ENCODE assay signal across 9 mouse cellular contexts in the genomic region with DNA sequence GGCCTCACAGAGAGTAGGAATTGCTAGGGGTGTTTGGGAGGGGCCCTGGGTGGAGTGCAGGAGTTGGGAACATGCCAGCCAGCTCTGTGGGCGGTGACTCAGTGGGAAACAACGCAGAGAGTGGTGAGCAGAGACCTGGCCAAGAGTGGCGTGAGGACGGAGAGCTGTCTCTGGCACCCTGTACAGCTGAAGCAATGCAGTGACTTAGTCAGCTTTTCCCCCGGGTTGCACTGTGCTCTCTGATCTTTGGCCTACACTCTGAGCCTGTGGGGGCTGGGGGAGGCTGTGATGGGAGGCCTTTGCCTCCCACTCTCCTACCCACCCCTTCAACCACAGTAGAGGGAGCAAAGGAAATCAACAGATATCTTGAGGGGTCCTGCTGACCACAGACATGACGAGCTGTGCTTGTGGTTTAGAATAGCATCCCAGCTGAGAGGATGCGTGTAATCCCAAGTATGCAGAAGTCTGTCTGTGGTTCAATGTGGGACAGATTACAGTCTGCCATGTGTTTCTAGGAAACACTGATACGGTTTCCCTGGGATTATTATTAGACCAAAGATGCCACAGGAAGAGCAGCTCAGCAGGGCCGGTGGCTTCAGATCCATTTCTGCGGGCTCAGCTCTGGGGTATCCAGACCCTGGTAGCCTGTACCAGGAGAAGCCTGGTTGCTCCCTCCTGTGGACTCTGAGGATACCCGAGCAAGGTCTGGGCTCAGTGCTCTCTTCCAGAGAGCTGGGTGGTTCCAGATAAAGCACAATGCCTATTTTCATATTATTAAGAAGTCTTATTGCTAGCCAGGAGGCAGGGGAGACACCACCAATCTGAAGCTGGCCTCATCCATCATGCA.
DNase-seq lines count a peak whose midpoint lies in the region; ATAC-seq and TF ChIP-seq lines count a peak whose summit lies in the region.
"Had no signal": no experiment of that assay in that cellular context is flagged by ENCODE, and none has a peak within 500 bp of the region (broad histone marks: within the 10 kb centered on the region; RNA-seq: fewer than 3 reads in every experiment).

No protein-coding gene starts in this region.

- H3K9me3 ChIP-seq in forebrain, embryonic 14.5 days (replicated peaks; ENCODE audit: control insufficient read depth, low read length) = no peaks in the 10 kb centered on the region
- no peaks in the 10 kb centered on the region for H3K9me3 ChIP-seq in forebrain, embryonic 16.5 days (ENCODE audit: control insufficient read depth, low read length)
- H3K9me3 ChIP-seq in embryonic facial prominence, embryonic 13.5 days = no peaks in the 10 kb centered on the region
- H3K9me3 ChIP-seq in liver, embryonic 13.5 days (replicated peaks) = no peaks in the 10 kb centered on the region

- H3K9ac ChIP-seq in forebrain, embryonic 14.5 days (ENCODE audit: low read length) = no peak overlapping the region
- no peak overlapping the region for H3K9ac ChIP-seq in forebrain, embryonic 16.5 days (replicated peaks; ENCODE audit: low read depth, low read length)
- no peak overlapping the region for H3K9ac ChIP-seq in embryonic facial prominence, embryonic 13.5 days
- H3K9ac ChIP-seq in liver, embryonic 13.5 days = no peak overlapping the region

- TF ChIP-seq POLR2A in small intestine, adult 2 months (IDR thresholded peaks at IDR 0.05; ENCODE audit: low read depth, low read length) = no peak

- DNase-seq in forebrain, embryonic 14.5 days (ENCODE audit: low spot score) = no peak
- peak; percentile 84 to 85 for DNase-seq in heart, postnatal 10 days
- DNase-seq in liver, embryonic 13.5 days = no peak
- DNase-seq in right cerebral cortex, postnatal 36 days (ENCODE audit: low spot score in 2 of 2) = no peak
- DNase-seq in cerebellum, postnatal 4 days (ENCODE audit: low spot score in 2 of 2) = no peak

- no peaks in the 10 kb centered on the region for H3K27me3 ChIP-seq in forebrain, embryonic 14.5 days (replicated peaks; ENCODE audit: control insufficient read depth, insufficient read depth, low read length)
- H3K27me3 ChIP-seq in forebrain, embryonic 16.5 days (replicated peaks; ENCODE audit: control insufficient read depth, insufficient read depth, low read length) = no peaks in the 10 kb centered on the region
- peaks cover 6% of the 10 kb centered on the region for H3K27me3 ChIP-seq in embryonic facial prominence, embryonic 13.5 days
- peaks cover 50% of the 10 kb centered on the region for H3K27me3 ChIP-seq in liver, embryonic 13.5 days
- H3K27me3 ChIP-seq in small intestine, adult 2 months (ENCODE audit: control insufficient read depth, insufficient read depth, low read length) = no peaks in the 10 kb centered on the region
- H3K27me3 ChIP-seq: CH12.LX had no signal

- peak; percentile 29; the same call in 1 of the 2 replicates for ATAC-seq in forebrain, embryonic 14.5 days
- no peak for ATAC-seq in forebrain, embryonic 16.5 days
- peak; percentile 68; the same call in 1 of the 2 replicates for ATAC-seq in embryonic facial prominence, embryonic 13.5 days (ENCODE audit: insufficient number of reproducible peaks, insufficient read depth, low FRiP score, low TSS enrichment, low read depth)
- peak; percentile 57 for ATAC-seq in liver, embryonic 13.5 days (ENCODE audit: low read depth)

- TF ChIP-seq CTCF in small intestine, adult 2 months (IDR thresholded peaks at IDR 0.05; ENCODE audit: extremely low read depth, insufficient read length, insufficient replicate concordance, low read depth, low read length) = no peak

- no peak overlapping the region for H3K4me2 ChIP-seq in forebrain, embryonic 14.5 days (ENCODE audit: low read length)
- no peak overlapping the region for H3K4me2 ChIP-seq in forebrain, embryonic 16.5 days (ENCODE audit: low read length)
- H3K4me2 ChIP-seq in embryonic facial prominence, embryonic 13.5 days = peak overlapping the region; percentile 18
- no peak overlapping the region for H3K4me2 ChIP-seq in liver, embryonic 13.5 days

- WGBS in forebrain, embryonic 14.5 days = 75% methylated on average over 11 of the region's 11 CpGs
- WGBS in forebrain, embryonic 16.5 days = 61% methylated on average over 11 of the region's 11 CpGs
- 28% methylated on average over 11 of the region's 11 CpGs for WGBS in embryonic facial prominence, embryonic 13.5 days
- 10% methylated on average over 11 of the region's 11 CpGs for WGBS in liver, embryonic 13.5 days (ENCODE audit: insufficient replicate concordance)
- 48% methylated on average over 11 of the region's 11 CpGs for WGBS in small intestine, adult 2 months

- H3K4me1 ChIP-seq in forebrain, embryonic 14.5 days (ENCODE audit: control insufficient read depth, insufficient read depth, low read length) = no peaks in the 10 kb centered on the region
- H3K4me1 ChIP-seq in forebrain, embryonic 16.5 days (replicated peaks; ENCODE audit: control insufficient read depth, insufficient read depth, low read length) = no peaks in the 10 kb centered on the region
- peaks cover 37% of the 10 kb centered on the region for H3K4me1 ChIP-seq in embryonic facial prominence, embryonic 13.5 days
- H3K4me1 ChIP-seq in liver, embryonic 13.5 days (replicated peaks) = peaks cover 22% of the 10 kb centered on the region
- peaks cover 24% of the 10 kb centered on the region for H3K4me1 ChIP-seq in small intestine, adult 2 months (ENCODE audit: control insufficient read depth, insufficient read depth, insufficient read length, low read length)

- no peaks in the 10 kb centered on the region for H3K36me3 ChIP-seq in forebrain, embryonic 14.5 days (ENCODE audit: control insufficient read depth, insufficient read depth, low read length)
- H3K36me3 ChIP-seq in forebrain, embryonic 16.5 days (ENCODE audit: control insufficient read depth, insufficient read depth) = no peaks in the 10 kb centered on the region
- no peaks in the 10 kb centered on the region for H3K36me3 ChIP-seq in embryonic facial prominence, embryonic 13.5 days
- no peaks in the 10 kb centered on the region for H3K36me3 ChIP-seq in liver, embryonic 13.5 days
- H3K36me3 ChIP-seq in small intestine, adult 2 months (ENCODE audit: control insufficient read depth, insufficient read depth, low read length) = no peaks in the 10 kb centered on the region

- no peak overlapping the region for H3K4me3 ChIP-seq in forebrain, embryonic 14.5 days (ENCODE audit: low read depth, low read length)
- H3K4me3 ChIP-seq in forebrain, embryonic 16.5 days (replicated peaks; ENCODE audit: low read length) = no peak overlapping the region
- H3K4me3 ChIP-seq in embryonic facial prominence, embryonic 13.5 days = no peak overlapping the region
- H3K4me3 ChIP-seq in liver, embryonic 13.5 days (replicated peaks) = no peak overlapping the region
- no peak overlapping the region for H3K4me3 ChIP-seq in small intestine, adult 2 months (ENCODE audit: low read depth, low read length)

- no peak overlapping the region for H3K27ac ChIP-seq in forebrain, embryonic 14.5 days (ENCODE audit: low read depth, low read length)
- no peak overlapping the region for H3K27ac ChIP-seq in forebrain, embryonic 16.5 days (ENCODE audit: low read length)
- H3K27ac ChIP-seq in embryonic facial prominence, embryonic 13.5 days = peak overlapping the region; percentile 78
- H3K27ac ChIP-seq in liver, embryonic 13.5 days = no peak overlapping the region; the same call in 1 of the 2 replicates
- H3K27ac ChIP-seq in small intestine, adult 2 months (ENCODE audit: insufficient read depth, low read depth, low read length) = peak overlapping the region; percentile 33

- intact Hi-C loops in heart, postnatal 10 days (cut with DNase I) = loop anchor here (5.0 kb wide), 1 partner anchor 64 kb away; the partner anchor contains the start of gene Lgalsl

Comparison
In these comparisons a context has a peak if more than half of its experiments do, and no peak if none do; other contexts are left out.
1. DNase-seq: peak in heart, postnatal 10 days (2 of 2); none in forebrain, embryonic 14.5 days (single experiment), liver, embryonic 13.5 days (single experiment), right cerebral cortex, postnatal 36 days (0 of 2) and cerebellum, postnatal 4 days (0 of 2).
2. H3K27ac ChIP-seq: peak in embryonic facial prominence, embryonic 13.5 days (single experiment) and small intestine, adult 2 months (single experiment); none in forebrain, embryonic 14.5 days (single experiment), forebrain, embryonic 16.5 days (single experiment) and liver, embryonic 13.5 days (single experiment).